Mouse (Mus musculus) kidney, adult 8-10 months (tissue): Measurements from ENCODE around the gene Zc3h12c.

Experiments
- DNase-seq, 2 experiments: peaks; one replicate each; pipeline ENCODE4 v3.0.0; 2022

Gene Zc3h12c

GRCm38 (mm10) chr9:52165706-52166090 is 2.7 kb downstream of the Zc3h12c start:
- DNase-seq = peak; percentile 90 to 92

- peak; percentile 40 to 52 for DNase-seq
These were observed 3.2 kb downstream of the Zc3h12c start for GRCm38 (mm10) chr9:52165076-52165705.

GRCm38 (mm10) chr9:52160512-52160911 is 7.9 kb downstream of the Zc3h12c start:
- DNase-seq = no peak

- no peak for DNase-seq
These were observed 9.8 kb downstream of the Zc3h12c start for GRCm38 (mm10) chr9:52158561-52158960.

- DNase-seq = no peak
These were observed 13.0 kb downstream of the Zc3h12c start for GRCm38 (mm10) chr9:52155417-52155816.

- DNase-seq = no peak
These were observed 14.1 kb downstream of the Zc3h12c start for GRCm38 (mm10) chr9:52154253-52154652.

GRCm38 (mm10) chr9:52152076-52152826 is 16.1 kb downstream of the Zc3h12c start:
- DNase-seq = no peak

GRCm38 (mm10) chr9:52149768-52150167 is 18.6 kb downstream of the Zc3h12c start:
- no peak for DNase-seq

- no peak for DNase-seq
These were observed 19.1 kb downstream of the Zc3h12c start for GRCm38 (mm10) chr9:52149286-52149685.

GRCm38 (mm10) chr9:52148831-52149230 is 19.5 kb downstream of the Zc3h12c start:
- DNase-seq = no peak

- DNase-seq = no peak
These were observed 20.1 kb downstream of the Zc3h12c start for GRCm38 (mm10) chr9:52148311-52148710.

GRCm38 (mm10) chr9:52146241-52146640 is 22.1 kb downstream of the Zc3h12c start:
- DNase-seq = no peak

- DNase-seq = no peak
These were observed 35.6 kb downstream of the Zc3h12c start for GRCm38 (mm10) chr9:52132771-52133170.

- peak in 1 of 2 experiments; percentile 28 for DNase-seq
These were observed 38.0 kb downstream of the Zc3h12c start for GRCm38 (mm10) chr9:52130348-52130747.

- DNase-seq = no peak
These were observed 43.1 kb downstream of the Zc3h12c start for GRCm38 (mm10) chr9:52125225-52125624.

GRCm38 (mm10) chr9:52119212-52119611 is 49.2 kb downstream of the Zc3h12c start:
- DNase-seq = no peak

- DNase-seq = no peak
These were observed 55.3 kb downstream of the Zc3h12c start for GRCm38 (mm10) chr9:52113091-52113490.

- no peak for DNase-seq
These were observed 57.6 kb downstream of the Zc3h12c start for GRCm38 (mm10) chr9:52110738-52111137.

- DNase-seq = no peak
These were observed 61.2 kb downstream of the Zc3h12c start for GRCm38 (mm10) chr9:52107161-52107560.

- DNase-seq = no peak
These were observed 62.9 kb downstream of the Zc3h12c start for GRCm38 (mm10) chr9:52105423-52105822.

GRCm38 (mm10) chr9:52104225-52104615 is 64.2 kb downstream of the Zc3h12c start:
- DNase-seq = no peak

- DNase-seq = no peak
These were observed 64.7 kb downstream of the Zc3h12c start for GRCm38 (mm10) chr9:52103448-52104224.

- DNase-seq = no peak
These were observed 66.1 kb downstream of the Zc3h12c start for GRCm38 (mm10) chr9:52102060-52102844.
